ENCODE assay signal across 8 mouse cellular contexts in genomic region chr2:127430238-127430637, GRCm38 (mm10). TPM values are rescaled to one million over a fixed set of nuclear protein-coding genes. Genes with fewer than 3 reads are reported as not detected.
A peak's percentile ranks its signal among the peaks of the same experiment; 100 is the strongest.
DNase-seq lines count a peak whose midpoint lies in the region.

No protein-coding gene starts in this region.

- DNase-seq in heart, adult 11 months = peak; percentile 85
- no peak for DNase-seq in heart, postnatal 25 days (ENCODE audit: low spot score)
- peak; percentile 51 for DNase-seq in urinary bladder, postnatal 14 days (ENCODE audit: low spot score)
- no peak for DNase-seq in urinary bladder, adult 2 months (ENCODE audit: low spot score)
- peak; percentile 25 for DNase-seq in embryo, embryonic 9.5 days (ENCODE audit: extremely low spot score)
- peak; percentile 65 to 75 for DNase-seq in kidney, postnatal 4 days
- DNase-seq in lung, postnatal 10 days = peak; percentile 62
- no peak for DNase-seq in spleen, postnatal 14 days (ENCODE audit: low spot score in 2 of 2)

- intact Hi-C loops in heart, postnatal 25 days (cut with DNase I) = loop anchor here (1.0 kb wide), 1 partner anchor 68 kb away; no protein-coding TSS in a partner anchor

RNA-seq across cellular contexts. Expression of gene Gpat2, which starts 5.2 kb away (rescaled TPM):
- total RNA-seq in heart, postnatal 25 days (2021) = not detected
- polyA plus RNA-seq in urinary bladder, adult 2 months (2012; rRNA removed) = 0.24 and 0.32 TPM in 2 replicates

RNA-seq across cellular contexts. Expression of gene Fahd2a, which starts 14.1 kb away (rescaled TPM):
- 10 to 100 TPM; 36.8 to 37.5 TPM for total RNA-seq in heart, postnatal 25 days (2021)
- 30.4 and 41.2 TPM in 2 replicates for polyA plus RNA-seq in urinary bladder, adult 2 months (2012; rRNA removed)

Comparison
In these comparisons a context has a peak if more than half of its experiments do, and no peak if none do; other contexts are left out.
1. DNase-seq: peak in heart, adult 11 months (single experiment), urinary bladder, postnatal 14 days (single experiment), embryo, embryonic 9.5 days (single experiment), kidney, postnatal 4 days (2 of 2) and lung, postnatal 10 days (single experiment); none in heart, postnatal 25 days (single experiment), urinary bladder, adult 2 months (single experiment) and spleen, postnatal 14 days (0 of 2).